Mouse (Mus musculus) hindbrain, embryonic 10.5 days (tissue): ENCODE measurements at regions not wholly inside any gene's neighbourhood (a gene's known extent, or its start where the extent isn't known, plus 50 kb on each side); places are given as distances from the start of the nearest gene placed in this dataset.

ENCODE experiments used
- DNase-seq: peaks from one replicate; pipeline ENCODE4 v3.0.0-alpha.2; 2017; ENCODE audit warnings: low spot score
- H3K27ac ChIP-seq: fragments of 300-500 bp; sonication (generic); 2 replicates; pipeline ENCODE4 v1.5.1; 2016; ENCODE audit warnings: mild to moderate bottlenecking, moderate library complexity
- H3K27me3 ChIP-seq: fragments of 300-500 bp; sonication (generic); 2 replicates; pipeline ENCODE4 v1.6.1; 2016; ENCODE audit warnings: mild to moderate bottlenecking; ENCODE audit not compliant: poor library complexity, insufficient read depth, severe bottlenecking
- H3K36me3 ChIP-seq: fragments of 300-500 bp; sonication (generic); 2 replicates; pipeline ENCODE4 v1.6.1; 2016; ENCODE audit warnings: mild to moderate bottlenecking, moderate library complexity
- H3K4me1 ChIP-seq: fragments of 300-500 bp; sonication (generic); replicated peaks from 2 replicates; pipeline ENCODE4 v1.6.1; 2016; ENCODE audit warnings: mild to moderate bottlenecking
- H3K4me3 ChIP-seq: fragments of 300-500 bp; sonication (generic); 2 replicates; pipeline ENCODE4 v1.5.1; 2016; ENCODE audit warnings: mild to moderate bottlenecking, moderate library complexity
- H3K9me3 ChIP-seq: fragments of 300-500 bp; sonication (generic); 2 replicates; pipeline ENCODE4 v1.6.1; 2016; ENCODE audit warnings: mild to moderate bottlenecking, moderate library complexity
- WGBS: fragments of 180-500 bp; shearing (Covaris S2); methylation state at CpG from one replicate; pipeline ENCODE4 v1.1.7; 2016; 5-methylcytosine and 5-hydroxymethylcytosine counted together

DNA sequence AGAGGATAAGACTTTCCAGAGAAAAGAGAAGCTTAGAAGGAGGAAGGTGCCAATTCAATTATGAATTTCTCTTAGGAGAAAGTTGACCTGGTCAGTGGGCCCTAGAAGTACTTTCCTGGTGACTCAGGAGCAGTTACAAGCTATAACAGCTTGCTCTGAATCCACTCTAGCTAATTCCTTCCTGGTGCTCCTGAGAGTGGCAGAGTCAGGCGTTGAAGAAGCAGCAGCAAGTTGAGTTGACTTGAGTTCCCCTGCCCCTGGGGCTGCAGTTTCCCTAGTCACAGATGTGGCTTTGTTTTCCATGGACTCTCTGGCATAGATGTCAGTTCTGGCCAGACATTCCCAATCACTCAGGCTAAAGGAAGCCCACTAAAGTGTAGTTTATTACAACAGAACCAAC lies 85.9 kb downstream of the Osr1 start:
- Histone ChIP-seq H3K36me3 (no peaks in the 10 kb centered on the region), H3K4me1 (no peaks in the 10 kb centered on the region), H3K27ac (no peak overlapping the region), H3K9me3 (no peaks in the 10 kb centered on the region), H3K27me3 (no peaks in the 10 kb centered on the region), H3K4me3 (no peak overlapping the region)
- peak; percentile 4 for DNase-seq
- 38% methylated on average over 1 of the region's 1 CpGs for WGBS

DNA sequence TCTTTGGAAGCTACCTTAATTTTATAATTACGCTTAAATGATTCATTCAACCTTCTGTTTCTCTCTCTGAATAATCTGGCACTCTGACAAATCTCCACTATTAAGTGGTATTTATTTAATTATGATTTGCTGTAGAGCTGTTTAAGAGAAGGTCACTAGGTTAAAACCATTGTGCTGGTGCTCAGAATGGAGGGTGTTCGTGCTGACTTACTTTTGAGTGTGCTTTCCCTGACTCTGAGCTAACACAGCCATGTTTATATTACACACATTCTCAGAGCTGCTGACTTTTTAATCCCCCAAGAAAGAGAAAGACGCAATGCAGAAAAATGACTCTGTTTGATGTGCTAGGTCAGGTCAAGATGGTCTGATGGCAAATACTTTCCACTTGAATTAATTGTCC lies 86.4 kb downstream of the Osr1 start:
- Histone ChIP-seq H3K36me3 (no peaks in the 10 kb centered on the region), H3K4me3 (no peak overlapping the region), H3K27ac (no peak overlapping the region), H3K27me3 (no peaks in the 10 kb centered on the region), H3K9me3 (no peaks in the 10 kb centered on the region), H3K4me1 (no peaks in the 10 kb centered on the region)
- no peak for DNase-seq
- 73% methylated on average over 3 of the region's 3 CpGs for WGBS

DNA sequence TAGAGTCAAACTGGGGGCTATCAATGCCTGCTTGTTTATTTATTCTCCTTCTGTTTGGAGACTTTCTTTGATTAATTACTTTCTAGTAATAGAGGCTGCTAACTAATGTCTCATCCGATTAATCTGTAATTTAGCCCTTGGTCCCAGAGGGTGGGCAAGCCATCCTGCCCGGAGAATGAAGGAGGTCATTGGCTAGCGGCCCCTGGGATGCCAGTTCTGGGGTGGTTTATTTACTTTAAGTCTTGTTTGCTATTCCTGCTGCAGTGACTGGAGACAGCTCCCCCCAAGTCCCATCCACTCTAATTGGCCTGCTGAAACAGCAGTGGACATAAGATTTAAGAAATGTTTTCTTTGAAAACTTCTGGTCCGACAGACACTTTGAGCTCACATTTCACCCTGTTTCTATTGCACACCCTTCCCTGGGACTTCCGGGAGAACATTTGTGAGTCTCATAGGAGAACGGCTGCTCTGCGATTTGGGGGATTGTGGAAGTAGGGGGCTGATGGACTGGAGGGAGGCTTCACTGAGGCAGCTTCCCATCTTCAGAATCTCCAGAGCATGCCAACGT lies 87.4 kb downstream of the Osr1 start:
- peak; percentile 3 for DNase-seq
- H3K27ac ChIP-seq: no peak overlapping the region
- 66% methylated on average over 8 of the region's 8 CpGs for WGBS
- no peak overlapping the region for H3K4me3 ChIP-seq
- H3K9me3 ChIP-seq: no peaks in the 10 kb centered on the region
- no peaks in the 10 kb centered on the region for H3K27me3 ChIP-seq
- H3K4me1 ChIP-seq: no peaks in the 10 kb centered on the region
- no peaks in the 10 kb centered on the region for H3K36me3 ChIP-seq

DNA sequence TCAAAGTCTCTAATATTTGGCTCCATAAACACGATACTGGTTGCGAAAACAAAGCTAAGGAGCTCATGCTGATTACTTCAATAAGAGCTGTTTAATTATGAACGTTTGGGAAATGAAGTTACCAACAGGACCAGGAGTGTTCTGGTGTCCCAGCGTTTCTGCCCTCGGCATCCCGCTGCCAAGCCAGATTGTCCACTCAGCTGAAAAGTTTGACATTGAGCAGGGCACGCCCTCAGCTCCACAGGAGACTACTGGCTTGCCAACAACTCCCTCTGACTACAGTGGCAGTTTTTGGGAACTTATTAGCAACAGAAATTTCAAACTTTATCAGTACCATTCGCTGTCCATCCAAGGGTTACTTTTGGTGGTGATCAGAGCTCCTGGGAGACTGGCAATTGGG lies 87.9 kb downstream of the Osr1 start:
- Histone ChIP-seq H3K9me3 (no peaks in the 10 kb centered on the region), H3K27ac (no peak overlapping the region), H3K27me3 (no peaks in the 10 kb centered on the region), H3K4me1 (no peaks in the 10 kb centered on the region), H3K4me3 (no peak overlapping the region), H3K36me3 (no peaks in the 10 kb centered on the region)
- 64% methylated on average over 8 of the region's 8 CpGs for WGBS
- peak; percentile 26 for DNase-seq

DNA sequence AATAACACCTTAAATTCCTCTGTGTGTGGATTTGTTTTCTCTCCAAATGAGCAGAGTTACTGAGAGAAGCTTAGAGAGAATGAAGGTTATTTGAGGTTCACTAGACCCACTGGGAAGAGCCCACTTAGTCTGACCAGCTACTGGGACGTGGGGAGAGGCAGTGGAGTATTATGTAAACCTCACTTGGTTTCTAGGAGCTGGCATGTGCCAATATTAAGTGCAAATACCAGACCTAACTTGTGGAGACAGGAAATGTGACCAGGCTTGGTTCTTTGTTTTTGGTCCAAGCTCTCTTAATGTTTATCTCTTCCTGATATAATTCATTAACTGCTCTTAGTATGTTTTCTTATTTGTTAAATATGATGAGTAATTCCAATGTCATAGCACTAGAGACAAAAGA lies 90.4 kb downstream of the Osr1 start:
- Histone ChIP-seq H3K9me3 (no peaks in the 10 kb centered on the region), H3K27me3 (no peaks in the 10 kb centered on the region), H3K27ac (no peak overlapping the region), H3K4me1 (no peaks in the 10 kb centered on the region), H3K4me3 (no peak overlapping the region), H3K36me3 (no peaks in the 10 kb centered on the region)
- 53% methylated on average over 1 of the region's 1 CpGs for WGBS
- no peak for DNase-seq

DNA sequence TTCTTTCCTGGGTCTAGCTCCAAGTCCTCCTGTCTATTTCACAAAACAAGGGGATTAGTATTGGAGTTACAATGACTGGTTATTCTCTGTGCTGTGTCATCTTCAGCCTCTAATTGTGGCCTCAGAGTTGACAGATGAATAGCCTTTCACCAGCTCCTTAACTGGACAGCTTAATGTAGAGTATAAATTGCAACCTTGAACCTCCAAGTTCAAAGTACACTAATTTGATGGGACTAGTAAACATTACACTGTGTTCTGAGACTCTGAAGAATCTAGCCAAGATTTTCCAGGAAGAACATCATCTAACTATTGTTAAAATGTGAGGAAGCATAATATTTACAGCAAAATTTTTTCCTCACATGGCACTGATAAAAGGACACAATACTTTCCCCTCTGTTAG lies 118.9 kb downstream of the Osr1 start:
- no peaks in the 10 kb centered on the region for H3K27me3 ChIP-seq
- H3K4me3 ChIP-seq: no peak overlapping the region
- no peaks in the 10 kb centered on the region for H3K9me3 ChIP-seq
- DNase-seq: no peak
- H3K27ac ChIP-seq: no peak overlapping the region
- H3K4me1 ChIP-seq: no peaks in the 10 kb centered on the region
- no peaks in the 10 kb centered on the region for H3K36me3 ChIP-seq

DNA sequence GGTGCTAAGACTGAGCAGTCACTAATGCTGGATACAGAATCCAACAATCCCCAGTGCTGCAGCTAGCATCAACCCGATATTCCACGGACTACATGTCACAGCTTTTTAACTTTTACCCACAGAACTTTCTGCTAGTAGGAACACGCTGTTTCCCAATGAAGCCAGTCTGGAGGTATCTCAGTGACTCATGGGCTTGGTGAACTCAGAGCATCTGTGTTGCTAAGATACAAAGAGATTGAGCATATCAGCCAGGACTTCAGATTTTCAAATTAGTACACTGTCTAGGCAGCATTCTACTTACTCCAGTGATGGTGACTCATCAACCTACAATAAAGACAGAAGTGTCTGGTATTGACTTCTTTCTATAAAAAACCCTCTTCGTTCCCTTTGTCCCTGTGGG lies 119.6 kb downstream of the Osr1 start:
- no peaks in the 10 kb centered on the region for H3K4me1 ChIP-seq
- H3K9me3 ChIP-seq: no peaks in the 10 kb centered on the region
- no peak for DNase-seq
- no peaks in the 10 kb centered on the region for H3K36me3 ChIP-seq
- WGBS: 88% methylated on average over 4 of the region's 4 CpGs
- H3K4me3 ChIP-seq: no peak overlapping the region
- no peaks in the 10 kb centered on the region for H3K27me3 ChIP-seq
- no peak overlapping the region for H3K27ac ChIP-seq

DNA sequence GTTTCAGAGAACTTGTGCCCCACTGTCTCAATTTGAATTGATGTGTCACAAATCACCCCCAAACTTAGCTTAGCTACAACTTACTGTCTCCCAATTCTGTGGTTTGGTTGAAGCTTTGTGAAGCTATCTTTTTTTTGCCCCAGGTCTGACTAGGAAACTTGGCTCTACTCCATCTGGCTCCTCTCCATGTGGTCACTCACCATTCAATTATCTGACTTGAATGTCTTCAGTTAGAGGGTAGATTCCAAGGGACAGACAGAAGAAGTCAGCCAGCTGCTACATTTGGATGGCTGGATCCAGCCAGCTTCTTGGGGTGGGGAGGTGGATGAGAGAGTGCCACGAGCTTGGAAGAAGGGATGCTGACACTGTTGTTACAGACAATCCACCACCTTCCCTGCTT lies 163.0 kb downstream of the Osr1 start:
- 67% methylated on average over 1 of the region's 1 CpGs for WGBS

DNA sequence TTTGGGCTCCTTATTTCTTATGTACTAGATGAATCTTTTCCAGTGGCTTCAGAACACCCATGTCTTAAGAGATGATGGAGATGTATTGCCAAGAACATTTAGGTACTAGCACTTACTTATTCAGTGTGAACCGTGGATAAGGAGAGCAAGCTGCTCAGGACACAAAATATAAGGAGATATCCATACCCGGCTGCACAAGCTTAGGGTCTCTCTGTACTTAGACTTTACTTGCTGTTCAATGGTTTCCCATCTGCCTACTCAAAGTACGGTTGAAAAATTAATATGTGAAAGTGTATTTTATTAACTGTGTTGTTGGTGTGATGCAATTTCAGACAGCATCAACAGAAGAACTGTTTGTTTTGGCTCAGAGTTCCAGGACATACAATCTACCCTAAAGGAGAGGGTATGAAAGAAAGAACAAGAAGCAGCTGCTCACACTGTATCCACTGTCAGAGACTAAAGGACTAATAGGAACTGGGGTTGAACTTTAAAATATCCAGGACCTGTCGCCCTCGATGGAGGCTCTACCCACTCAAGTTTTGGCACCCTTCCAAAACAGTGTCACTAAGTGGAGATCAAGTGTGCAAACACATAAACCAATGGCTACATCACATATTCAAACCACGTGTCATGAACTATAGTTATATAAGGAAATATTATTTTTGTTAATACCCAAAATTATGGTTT lies 174.9 kb downstream of the Osr1 start:
- H3K4me1 ChIP-seq: no peaks in the 10 kb centered on the region
- 90% methylated on average over 6 of the region's 6 CpGs for WGBS
- no peaks in the 10 kb centered on the region for H3K9me3 ChIP-seq
- no peak overlapping the region for H3K27ac ChIP-seq
- no peak for DNase-seq
- H3K27me3 ChIP-seq: no peaks in the 10 kb centered on the region
- H3K36me3 ChIP-seq: no peaks in the 10 kb centered on the region
- H3K4me3 ChIP-seq: no peak overlapping the region

More for the DNA sequence above, 163.0 kb downstream of the Osr1 start:
- no peak overlapping the region for H3K4me3 ChIP-seq
- no peaks in the 10 kb centered on the region for H3K27me3 ChIP-seq
- DNase-seq: no peak
- H3K27ac ChIP-seq: no peak overlapping the region
- no peaks in the 10 kb centered on the region for H3K4me1 ChIP-seq
- no peaks in the 10 kb centered on the region for H3K9me3 ChIP-seq
- no peaks in the 10 kb centered on the region for H3K36me3 ChIP-seq

DNA sequence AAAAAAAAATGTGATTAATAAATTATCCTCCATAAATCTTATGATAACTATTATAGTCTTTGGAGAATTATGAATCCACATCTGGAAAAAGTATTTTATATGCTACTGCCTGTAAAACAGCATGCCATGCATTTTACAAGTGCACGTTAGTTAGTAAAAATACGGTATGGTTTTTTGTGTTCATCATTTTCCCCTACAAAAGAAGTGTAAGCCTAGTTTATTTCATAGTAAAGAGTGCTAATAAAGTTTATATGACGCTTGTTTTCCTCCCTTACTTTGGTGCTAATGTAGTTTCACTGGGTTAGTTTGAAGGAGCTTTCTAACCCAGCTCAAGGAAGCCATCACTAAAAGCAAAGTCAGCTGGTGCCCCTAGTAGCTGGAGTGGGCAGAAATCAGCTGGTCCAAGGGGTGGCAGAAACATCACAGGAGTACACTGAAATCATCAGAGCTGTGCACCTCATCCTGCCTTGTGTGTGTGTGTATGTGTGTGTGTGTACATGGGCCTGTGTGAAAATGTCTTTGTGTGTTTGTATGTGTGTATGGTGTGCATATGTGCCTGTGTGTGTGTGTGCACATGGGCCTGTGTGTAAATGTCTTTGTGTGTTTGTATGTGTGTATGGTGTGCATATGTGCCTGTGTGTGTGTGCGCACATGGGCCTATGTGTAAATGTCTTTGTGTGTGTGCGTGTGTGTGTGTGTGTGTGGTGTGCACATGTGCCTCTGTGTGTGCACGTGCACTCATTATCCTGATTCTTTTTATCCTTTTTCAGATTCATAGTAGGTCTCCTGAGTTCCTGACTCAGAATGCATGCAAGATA lies 181.6 kb downstream of the Osr1 start:
- 90% methylated on average over 6 of the region's 6 CpGs for WGBS
- Histone ChIP-seq H3K36me3 (no peaks in the 10 kb centered on the region), H3K9me3 (no peaks in the 10 kb centered on the region), H3K4me3 (no peak overlapping the region), H3K27ac (no peak overlapping the region), H3K27me3 (no peaks in the 10 kb centered on the region), H3K4me1 (no peaks in the 10 kb centered on the region)
- no peak for DNase-seq

DNA sequence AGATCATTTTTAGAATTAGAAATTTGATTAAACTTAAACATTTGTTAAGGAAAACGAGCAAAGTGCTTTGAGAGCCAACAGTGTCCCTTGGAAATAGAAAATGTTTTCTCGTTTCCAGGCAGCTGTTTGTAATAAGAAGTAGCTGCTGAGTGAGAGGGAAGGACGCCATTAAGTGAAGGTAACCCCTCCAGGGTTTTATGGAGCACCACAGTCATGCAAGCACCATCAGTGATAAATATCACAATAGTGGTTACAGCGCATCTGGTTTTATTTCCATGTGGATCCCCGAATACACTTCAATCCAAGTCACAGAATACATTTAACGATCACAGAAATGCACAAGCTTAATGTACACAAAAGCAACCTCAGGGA lies 182.1 kb downstream of the Osr1 start:
- no peaks in the 10 kb centered on the region for H3K9me3 ChIP-seq
- no peaks in the 10 kb centered on the region for H3K27me3 ChIP-seq
- no peaks in the 10 kb centered on the region for H3K36me3 ChIP-seq
- no peak for DNase-seq
- H3K4me1 ChIP-seq: no peaks in the 10 kb centered on the region
- no peak overlapping the region for H3K27ac ChIP-seq
- WGBS: 80% methylated on average over 6 of the region's 6 CpGs
- no peak overlapping the region for H3K4me3 ChIP-seq

DNA sequence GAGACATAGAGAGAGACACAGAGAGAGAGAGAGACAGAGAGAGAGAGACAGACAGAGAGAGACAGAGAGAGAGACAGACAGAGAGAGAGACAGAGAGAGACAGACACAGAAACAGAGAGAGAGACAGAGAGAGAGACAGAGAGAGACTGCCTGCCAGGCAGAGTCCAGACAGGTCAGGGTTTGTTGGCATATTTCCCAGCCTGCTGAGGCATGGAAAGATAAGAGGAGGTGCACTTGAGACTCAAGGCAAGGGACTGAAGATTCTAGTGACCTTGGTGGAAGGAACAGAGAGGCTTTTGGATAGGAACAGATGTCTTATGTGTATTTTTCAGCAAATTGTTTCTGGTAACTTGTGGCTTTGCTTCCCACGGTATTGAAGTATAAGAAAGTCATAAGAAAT lies 186.5 kb downstream of the Osr1 start:
- no peak overlapping the region for H3K4me3 ChIP-seq
- no peak overlapping the region for H3K27ac ChIP-seq
- 73% methylated on average over 1 of the region's 1 CpGs for WGBS
- no peaks in the 10 kb centered on the region for H3K36me3 ChIP-seq
- H3K27me3 ChIP-seq: no peaks in the 10 kb centered on the region
- H3K4me1 ChIP-seq: no peaks in the 10 kb centered on the region
- H3K9me3 ChIP-seq: no peaks in the 10 kb centered on the region
- DNase-seq: no peak

DNA sequence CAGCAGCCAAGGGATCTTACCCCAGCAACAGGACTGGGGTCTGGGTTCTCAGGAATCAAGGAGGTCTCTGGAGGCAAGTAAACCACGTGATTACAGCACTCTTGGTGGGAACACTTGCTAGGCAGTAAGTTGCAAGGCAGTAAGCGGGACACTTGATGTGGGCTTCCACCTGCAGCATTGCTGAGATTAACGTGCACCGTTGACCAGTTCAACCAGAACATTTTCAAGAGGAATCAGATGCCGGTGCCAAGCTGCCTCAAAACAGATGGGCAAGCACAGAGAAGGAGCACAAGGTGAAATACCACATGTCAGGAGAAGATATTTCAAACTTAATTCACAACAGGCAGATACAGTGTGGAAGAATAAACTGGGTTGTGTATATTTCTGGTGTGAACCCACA lies 190.9 kb downstream of the Osr1 start:
- no peaks in the 10 kb centered on the region for H3K27me3 ChIP-seq
- H3K9me3 ChIP-seq: no peaks in the 10 kb centered on the region
- no peak overlapping the region for H3K27ac ChIP-seq
- H3K4me3 ChIP-seq: no peak overlapping the region
- DNase-seq: peak; percentile 5
- H3K4me1 ChIP-seq: no peaks in the 10 kb centered on the region
- WGBS: 62% methylated on average over 5 of the region's 5 CpGs
- no peaks in the 10 kb centered on the region for H3K36me3 ChIP-seq
